Mouse (Mus musculus) limb, embryonic 11.5 days (tissue): Measurements from ENCODE around the gene 2810004N23Rik. TPM values are rescaled to one million over a fixed set of nuclear protein-coding genes. Genes with fewer than 3 reads are reported as not detected.

Experiments
- ATAC-seq: fragments of 200-750 bp; cut with Nextera tagmentation; 2 replicates; pipeline ENCODE4 v1.8.0; 2017; ENCODE audit warnings: low read depth; ENCODE audit not compliant: insufficient number of reproducible peaks, low FRiP score, low TSS enrichment
- DNase-seq: peaks from one replicate; pipeline ENCODE4 v3.0.0-alpha.2; 2015; ENCODE audit warnings: low spot score
- H3K27ac ChIP-seq: fragments of 300-500 bp; sonication (generic); replicated peaks from 2 replicates; pipeline ENCODE4 v1.5.1; 2014; ENCODE audit warnings: low read depth, mild to moderate bottlenecking, low read length
- H3K27me3 ChIP-seq: fragments of 300-500 bp; sonication (generic); 2 replicates; pipeline ENCODE4 v1.6.1; 2014; ENCODE audit warnings: mild to moderate bottlenecking, low read length, mixed read lengths; ENCODE audit not compliant: control insufficient read depth, insufficient read depth
- H3K36me3 ChIP-seq: fragments of 300-500 bp; sonication (generic); 2 replicates; pipeline ENCODE4 v1.6.1; 2014; ENCODE audit warnings: mild to moderate bottlenecking, low read length, moderate library complexity, mixed read lengths; ENCODE audit not compliant: control insufficient read depth, insufficient read depth
- H3K4me1 ChIP-seq: fragments of 300-500 bp; sonication (generic); 2 replicates; pipeline ENCODE4 v1.6.1; 2014; ENCODE audit warnings: low read length, mixed read lengths; ENCODE audit not compliant: control insufficient read depth, insufficient read depth
- H3K4me2 ChIP-seq: fragments of 300-500 bp; sonication (generic); 2 replicates; pipeline ENCODE4 v1.6.1; 2014; ENCODE audit warnings: low read depth, mild to moderate bottlenecking, moderate library complexity; ENCODE audit not compliant: severe bottlenecking
- H3K4me3 ChIP-seq: fragments of 300-500 bp; sonication (generic); 2 replicates; pipeline ENCODE4 v1.5.1; 2014; ENCODE audit warnings: low read depth, low read length
- H3K9ac ChIP-seq: fragments of 300-500 bp; sonication (generic); 2 replicates; pipeline ENCODE4 v1.6.1; 2014; ENCODE audit warnings: mild to moderate bottlenecking, low read length
- H3K9me3 ChIP-seq: fragments of 300-500 bp; sonication (generic); 2 replicates; pipeline ENCODE4 v1.6.1; 2016; ENCODE audit warnings: low read length; ENCODE audit not compliant: control insufficient read depth
- WGBS: fragments of 180-500 bp; shearing (Covaris S2); extraction: QIAGEN DNeasy Blood & Tissue Kit; methylation state at CpG from one replicate; pipeline ENCODE4 v1.1.7; 2014; 5-methylcytosine and 5-hydroxymethylcytosine counted together
- polyA plus RNA-seq: library from polyadenylated mRNA; unstranded; fragments of >200 nt; fragmentation: Nextera tagmentation; extraction: Ambion mirVana; gene quantifications from 2 replicates; pipeline ENCODE4 v1.2.1, GENCODE M21; 2014

Gene 2810004N23Rik
- polyA plus RNA-seq, 1 experiment from 2014 or later = 58.9 TPM

DNA sequence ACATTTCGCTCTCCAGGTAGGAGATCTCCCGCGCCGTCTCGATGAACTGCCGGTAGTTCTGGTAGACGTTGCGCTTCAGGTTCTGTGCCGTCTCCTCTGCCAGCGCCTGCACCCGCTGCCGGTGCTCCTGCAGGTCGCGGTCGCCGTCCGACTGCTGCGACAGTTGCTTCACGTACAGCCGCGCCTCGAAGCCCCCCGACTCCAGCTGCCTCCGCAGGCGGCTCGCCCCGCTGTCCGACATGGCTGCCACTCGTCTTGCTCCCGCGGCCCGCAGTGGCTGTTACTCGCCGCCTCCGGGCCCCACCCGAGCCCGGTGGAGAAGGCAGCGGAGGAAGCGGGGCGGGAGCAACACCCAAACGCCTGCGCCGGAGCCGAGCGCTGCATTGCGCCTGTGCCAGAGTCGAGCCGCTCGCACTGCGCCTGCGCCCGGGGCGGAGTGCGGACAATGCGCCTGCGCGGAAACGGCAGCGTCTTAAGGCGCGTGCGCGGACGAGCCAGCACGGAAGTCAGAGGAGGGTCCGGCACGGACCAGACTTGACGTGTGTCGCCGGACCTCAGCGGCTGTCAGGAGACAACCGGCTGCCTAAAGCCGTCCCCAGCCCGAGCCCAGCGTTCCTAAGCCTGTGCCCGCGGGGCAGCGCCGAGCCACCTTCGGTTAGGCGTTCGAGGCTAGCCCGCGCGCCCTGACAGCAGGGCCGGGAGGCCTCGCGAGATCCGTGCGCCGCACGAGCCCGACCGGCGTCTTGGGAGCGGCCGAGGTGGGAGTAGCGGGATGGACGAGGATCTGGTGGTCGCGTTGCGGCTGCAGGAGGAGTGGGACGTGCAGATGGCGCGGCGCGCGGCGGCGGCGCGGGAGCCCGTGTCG lies 34.7 kb upstream of the 2810004N23Rik start, which contains the start of the genes Exoc8 and Sprtn:
Exoc8 (minus strand) TSS at position 320 of the 865 bp plus-strand sequence.
Sprtn (plus strand) TSS at position 501 of the 865 bp plus-strand sequence.
- Histone ChIP-seq H3K4me2 (peak within 1 kb of the TSS; percentile 81), H3K36me3 (peaks cover 9% of the 10 kb centered on the region; the same call in 1 of the 2 replicates), H3K9ac (peak within 1 kb of the TSS; percentile 66), H3K4me3 (peak within 1 kb of the TSS; percentile 86), H3K27ac (no peak within 1 kb of the TSS; the same call in 1 of the 2 replicates), H3K27me3 (no peaks in the 10 kb centered on the region), H3K4me1 (peaks cover 11% of the 10 kb centered on the region), H3K9me3 (no peaks in the 10 kb centered on the region)
- peak; percentile 98 for DNase-seq
- WGBS = under 1% methylated on average over 112 of the region's 114 CpGs
- peak; percentile 82 for ATAC-seq

DNA sequence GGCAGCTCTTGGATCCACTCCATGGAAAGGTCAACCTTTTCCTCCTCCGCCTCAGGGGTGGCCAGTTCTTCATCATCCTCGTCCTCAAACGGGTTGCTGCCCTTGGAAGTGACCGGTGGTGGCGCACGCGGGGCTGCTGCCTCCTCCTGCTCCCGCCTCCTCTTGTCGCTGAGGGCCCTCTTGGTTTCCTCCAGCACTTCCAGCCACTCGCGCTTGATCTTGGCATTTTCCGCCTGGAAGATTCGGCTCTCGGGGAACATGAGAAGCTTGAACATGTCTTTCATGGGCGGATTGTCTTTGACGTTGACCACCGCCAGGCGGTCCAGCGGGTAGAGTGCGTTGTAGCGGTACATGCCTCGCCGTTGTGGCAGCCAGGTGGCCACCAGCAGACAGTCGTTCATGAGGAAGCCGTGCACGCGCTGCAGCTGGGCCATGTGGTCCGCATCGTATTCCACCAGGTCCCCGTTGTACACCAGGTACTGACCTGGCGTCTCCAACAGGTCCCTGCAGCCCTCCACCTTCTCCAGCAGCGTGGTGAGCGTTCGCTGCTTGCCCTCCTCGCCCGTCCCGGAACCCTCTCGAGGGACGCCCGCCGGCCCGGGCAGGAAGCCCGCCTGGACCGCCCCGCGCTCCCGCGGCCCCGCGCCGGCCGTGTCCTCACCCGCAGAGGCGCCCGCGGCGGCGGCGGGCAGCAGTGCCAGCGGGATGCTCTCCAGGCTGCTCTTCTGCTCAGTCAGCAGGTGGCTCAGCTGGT lies 33.9 kb upstream of the 2810004N23Rik start:
- peak; percentile 48 for ATAC-seq
- Histone ChIP-seq H3K4me3 (peak overlapping the region; percentile 86), H3K9me3 (no peaks in the 10 kb centered on the region), H3K27ac (no peak overlapping the region), H3K36me3 (peaks cover 7% of the 10 kb centered on the region; the same call in 1 of the 2 replicates), H3K4me1 (peaks cover 11% of the 10 kb centered on the region), H3K27me3 (no peaks in the 10 kb centered on the region), H3K9ac (peak overlapping the region; percentile 54), H3K4me2 (peak overlapping the region; percentile 74)
- 1% methylated on average over 60 of the region's 60 CpGs for WGBS
- DNase-seq = peak; percentile 73

DNA sequence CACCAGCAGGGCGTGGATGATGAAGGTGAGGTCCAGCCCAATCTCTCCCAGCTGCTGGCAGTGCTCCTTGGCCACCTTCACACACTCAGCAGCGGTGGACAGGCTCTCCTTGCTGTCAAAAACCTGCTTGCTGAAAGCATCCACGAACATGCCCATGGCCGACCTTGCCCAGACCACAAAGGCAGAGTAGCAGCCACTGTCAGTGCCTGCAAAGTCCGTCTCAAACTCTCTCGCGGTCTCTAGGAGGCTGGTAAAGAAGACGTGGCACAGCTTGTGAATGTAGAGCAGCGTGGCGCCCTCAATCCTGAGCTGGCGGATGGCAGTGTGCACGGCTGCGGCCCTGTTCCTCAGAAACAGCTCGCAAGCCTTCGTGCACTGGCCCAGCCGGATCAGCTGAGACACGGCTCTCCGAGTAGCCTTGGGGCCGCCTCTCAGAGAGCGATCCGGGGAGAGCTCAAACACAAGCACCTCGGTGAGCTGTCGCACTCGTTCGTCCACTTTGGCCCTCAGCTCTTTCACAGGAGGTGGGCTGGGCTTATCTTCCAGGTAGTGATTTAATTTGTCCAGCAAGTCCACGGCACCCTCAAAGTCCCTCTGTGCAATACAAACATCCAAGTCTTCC lies 33.2 kb upstream of the 2810004N23Rik start:
- DNase-seq = no peak
- no peak overlapping the region; the same call in 1 of the 2 replicates for H3K9ac ChIP-seq
- WGBS = 86% methylated on average over 26 of the region's 26 CpGs
- peaks cover 6% of the 10 kb centered on the region; the same call in 1 of the 2 replicates for H3K36me3 ChIP-seq
- H3K4me3 ChIP-seq = peak overlapping the region; percentile 86
- H3K9me3 ChIP-seq = no peaks in the 10 kb centered on the region
- peaks cover 11% of the 10 kb centered on the region for H3K4me1 ChIP-seq
- H3K4me2 ChIP-seq = peak overlapping the region; percentile 74
- H3K27me3 ChIP-seq = no peaks in the 10 kb centered on the region
- no peak overlapping the region for H3K27ac ChIP-seq
- no peak for ATAC-seq

DNA sequence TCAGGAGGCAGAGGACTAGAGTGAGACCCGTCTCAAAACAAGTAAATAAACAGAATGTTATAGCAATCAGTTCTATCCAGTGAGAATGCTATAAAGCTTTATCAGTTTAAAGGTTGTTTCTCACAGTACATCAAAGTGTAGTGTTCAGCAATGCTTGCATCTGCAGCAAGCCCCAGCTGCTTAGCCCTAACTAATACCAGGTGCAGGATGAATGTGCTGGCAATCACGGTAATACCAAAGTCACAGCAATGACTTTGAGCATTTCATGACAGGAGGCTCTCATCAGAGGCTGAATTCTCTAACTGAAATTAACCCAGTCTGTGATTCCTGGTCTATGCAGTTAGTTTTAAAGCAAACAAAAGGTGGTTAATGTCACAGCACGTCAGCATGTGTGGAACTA lies 29.7 kb upstream of the 2810004N23Rik start:
- Histone ChIP-seq H3K27ac (no peak overlapping the region), H3K4me1 (peaks cover 5% of the 10 kb centered on the region; the same call in 1 of the 2 replicates), H3K27me3 (no peaks in the 10 kb centered on the region), H3K4me3 (no peak overlapping the region), H3K9ac (no peak overlapping the region), H3K9me3 (peaks cover 4% of the 10 kb centered on the region; the same call in 1 of the 2 replicates), H3K36me3 (peaks cover 22% of the 10 kb centered on the region), H3K4me2 (no peak overlapping the region)
- WGBS = 27% methylated on average over 3 of the region's 3 CpGs
- peak; percentile 40 for DNase-seq
- no peak for ATAC-seq

DNA sequence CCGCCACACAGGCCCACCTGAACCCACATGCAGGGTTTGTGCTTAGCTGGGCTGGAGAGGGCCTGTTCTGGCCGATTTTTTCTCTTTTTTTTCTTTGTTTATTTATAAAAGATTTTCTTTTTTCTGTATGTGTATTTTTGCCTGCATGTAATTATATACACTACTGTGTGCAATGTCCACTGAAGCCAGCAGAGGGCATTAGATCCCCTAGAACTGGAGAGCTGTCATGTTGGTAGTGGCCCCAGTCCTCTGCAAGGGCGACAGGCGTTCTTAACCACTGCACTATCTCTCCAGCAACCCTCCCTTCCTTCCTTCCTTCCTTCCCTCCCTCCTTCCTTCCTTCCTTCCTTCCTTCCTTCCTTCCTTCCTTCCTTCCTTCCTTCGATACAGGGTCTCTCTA lies 25.5 kb upstream of the 2810004N23Rik start:
- DNase-seq = no peak
- ATAC-seq = no peak
- 98% methylated on average over 5 of the region's 5 CpGs for WGBS

DNA sequence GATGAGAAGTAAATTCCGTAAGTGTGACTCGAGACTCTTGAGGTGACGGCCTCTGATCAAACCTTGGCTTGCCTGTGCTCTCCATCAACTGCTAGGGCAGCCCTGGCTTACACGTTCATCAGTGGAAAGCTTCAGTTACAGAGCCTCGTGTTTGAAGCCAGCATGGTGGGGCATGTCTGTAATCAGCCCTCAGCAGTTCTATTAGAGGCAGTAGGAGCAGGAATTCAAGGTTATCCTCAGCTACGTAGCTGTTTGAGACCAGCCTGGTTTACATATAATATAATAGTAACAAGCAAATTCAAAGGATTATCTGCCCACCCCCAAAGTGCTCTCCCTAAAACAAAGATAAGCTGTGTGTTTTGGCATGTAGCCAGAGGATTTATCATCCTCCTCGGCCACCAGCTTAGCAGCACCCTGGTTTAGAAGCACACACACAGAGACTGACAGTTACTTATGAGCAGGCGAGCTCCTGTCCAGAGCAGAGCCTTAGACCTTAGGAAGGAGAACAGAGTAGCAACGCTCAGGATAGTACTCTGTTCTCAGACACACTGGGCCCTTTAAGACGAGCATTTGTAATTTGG lies 16.1 kb upstream of the 2810004N23Rik start:
- no peak overlapping the region for H3K9ac ChIP-seq
- no peaks in the 10 kb centered on the region; the same call in 1 of the 2 replicates for H3K9me3 ChIP-seq
- DNase-seq (no peak), ATAC-seq (no peak)
- H3K27me3 ChIP-seq = no peaks in the 10 kb centered on the region
- no peaks in the 10 kb centered on the region for H3K4me1 ChIP-seq
- H3K4me3 ChIP-seq = no peak overlapping the region
- 91% methylated on average over 10 of the region's 10 CpGs for WGBS
- no peak overlapping the region for H3K4me2 ChIP-seq
- H3K27ac ChIP-seq = no peak overlapping the region
- H3K36me3 ChIP-seq = peaks cover 48% of the 10 kb centered on the region

More for the DNA sequence above, 25.5 kb upstream of the 2810004N23Rik start:
- peaks cover 5% of the 10 kb centered on the region; the same call in 1 of the 2 replicates for H3K9me3 ChIP-seq
- H3K4me3 ChIP-seq = no peak overlapping the region
- H3K4me2 ChIP-seq = no peak overlapping the region
- H3K27ac ChIP-seq = no peak overlapping the region
- peaks cover 45% of the 10 kb centered on the region for H3K36me3 ChIP-seq
- H3K27me3 ChIP-seq = no peaks in the 10 kb centered on the region
- no peak overlapping the region for H3K9ac ChIP-seq
- no peaks in the 10 kb centered on the region for H3K4me1 ChIP-seq

DNA sequence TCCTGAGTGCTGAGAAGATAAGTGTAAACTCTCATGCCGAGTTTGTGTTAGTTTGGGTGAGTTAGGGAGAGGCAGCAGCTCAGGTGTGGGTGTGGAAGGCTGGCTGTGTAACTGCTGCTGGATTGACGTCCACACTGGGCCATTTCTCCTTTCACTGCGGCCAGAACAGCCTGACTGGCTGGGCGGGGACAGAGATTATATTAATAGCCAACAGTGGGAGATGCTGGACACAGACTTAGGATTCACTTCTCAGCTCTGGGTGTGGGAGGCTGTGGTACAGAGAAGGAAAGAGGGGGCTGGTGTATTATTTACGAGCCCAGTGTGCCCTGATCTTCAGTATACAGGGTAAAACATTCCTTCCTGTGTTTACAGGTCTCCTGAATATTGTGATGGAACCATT lies 15.2 kb upstream of the 2810004N23Rik start:
- Histone ChIP-seq H3K36me3 (peaks cover 43% of the 10 kb centered on the region), H3K27ac (no peak overlapping the region)

More for the DNA sequence above, 15.2 kb upstream of the 2810004N23Rik start:
- Histone ChIP-seq H3K9me3 (no peaks in the 10 kb centered on the region; the same call in 1 of the 2 replicates), H3K27me3 (no peaks in the 10 kb centered on the region), H3K9ac (no peak overlapping the region), H3K4me2 (no peak overlapping the region), H3K4me3 (no peak overlapping the region), H3K4me1 (no peaks in the 10 kb centered on the region)
- no peak for ATAC-seq
- no peak for DNase-seq
- WGBS = 85% methylated on average over 5 of the region's 5 CpGs
